ENCODE assay signal across 10 mouse cellular contexts in the genomic region with DNA sequence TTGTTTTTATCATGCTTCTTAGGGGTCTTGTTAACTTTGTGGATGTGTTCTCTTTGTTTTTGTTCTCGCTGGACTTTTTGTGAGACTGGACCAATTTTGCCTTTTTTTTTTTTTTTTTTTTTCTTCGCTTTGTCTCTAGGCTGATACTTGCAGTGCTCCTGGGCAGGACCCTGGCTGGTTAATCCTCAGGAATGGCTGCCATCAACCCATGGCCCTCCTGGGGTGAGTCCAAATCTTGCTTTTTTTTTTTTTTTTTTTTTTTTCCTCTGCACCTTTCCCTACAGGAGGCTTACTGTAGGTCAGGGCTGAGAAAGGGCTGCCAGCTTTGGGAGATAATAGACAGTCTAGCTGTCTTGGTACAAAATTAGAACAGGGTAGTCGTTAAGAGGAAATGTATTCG. TPM values are rescaled to one million over a fixed set of nuclear protein-coding genes. Genes with fewer than 3 reads are reported as not detected.
DNase-seq lines count a peak whose midpoint lies in the region; ATAC-seq and TF ChIP-seq lines count a peak whose summit lies in the region.
"Had no signal": no experiment of that assay in that cellular context is flagged by ENCODE, and none has a peak within 500 bp of the region (broad histone marks: within the 10 kb centered on the region; RNA-seq: fewer than 3 reads in every experiment).

No protein-coding gene starts in this region.

- peak overlapping the region; percentile 97 for H3K9ac ChIP-seq in lung, embryonic 14.5 days
- H3K9ac ChIP-seq in limb, embryonic 12.5 days (replicated peaks) = 0 out of 2 replicates have a peak overlapping the region, but pooled peaks have one; percentile 96
- 0 out of 2 replicates have a peak overlapping the region, but pooled peaks have one; percentile 96 for H3K9ac ChIP-seq in stomach, embryonic 14.5 days (replicated peaks; ENCODE audit: low read depth, low read length)

- H3K4me1 ChIP-seq in lung, embryonic 14.5 days (ENCODE audit: insufficient read depth) = no peaks in the 10 kb centered on the region; the same call in 1 of the 2 replicates
- no peaks in the 10 kb centered on the region for H3K4me1 ChIP-seq in embryonic fibroblast, embryonic 13.5 days (ENCODE audit: control insufficient read depth, insufficient read depth, low read length)
- H3K4me1 ChIP-seq in limb, embryonic 12.5 days (replicated peaks) = no peaks in the 10 kb centered on the region
- H3K4me1 ChIP-seq in stomach, embryonic 14.5 days (ENCODE audit: control insufficient read depth, insufficient read depth, low read length) = 0 out of 2 replicates have a peak, but pooled peaks cover 2% of the 10 kb centered on the region

- no peak for TF ChIP-seq POLR2A in embryonic fibroblast, embryonic 13.5 days (IDR thresholded peaks at IDR 0.05; ENCODE audit: low read depth, low read length)

- H3K4me2 ChIP-seq in lung, embryonic 14.5 days = peak overlapping the region; percentile 69
- peak overlapping the region; percentile 59 for H3K4me2 ChIP-seq in limb, embryonic 12.5 days
- H3K4me2 ChIP-seq in stomach, embryonic 14.5 days (replicated peaks; ENCODE audit: low read depth, low read length) = peak overlapping the region; percentile 52

- H3K9me3 ChIP-seq in lung, embryonic 14.5 days (ENCODE audit: low read depth, low read length) = peaks cover 11% of the 10 kb centered on the region; the same call in 1 of the 2 replicates
- H3K9me3 ChIP-seq in limb, embryonic 12.5 days = peaks cover 38% of the 10 kb centered on the region
- peaks cover 21% of the 10 kb centered on the region for H3K9me3 ChIP-seq in stomach, embryonic 14.5 days (ENCODE audit: control insufficient read depth, low read depth, low read length)

- H3K27me3 ChIP-seq in lung, embryonic 14.5 days (ENCODE audit: insufficient read depth, low read length) = no peaks in the 10 kb centered on the region
- H3K27me3 ChIP-seq in limb, embryonic 12.5 days = no peaks in the 10 kb centered on the region
- no peaks in the 10 kb centered on the region for H3K27me3 ChIP-seq in stomach, embryonic 14.5 days (ENCODE audit: control insufficient read depth, insufficient read depth, low read length)

- H3K36me3 ChIP-seq in lung, embryonic 14.5 days (ENCODE audit: insufficient read depth) = peaks cover 45% of the 10 kb centered on the region
- H3K36me3 ChIP-seq in limb, embryonic 12.5 days = peaks cover 44% of the 10 kb centered on the region
- H3K36me3 ChIP-seq in stomach, embryonic 14.5 days (ENCODE audit: control insufficient read depth, insufficient read depth, low read length) = peaks cover 43% of the 10 kb centered on the region

- WGBS in lung, embryonic 14.5 days = 79% methylated on average over 4 of the region's 4 CpGs
- WGBS in limb, embryonic 12.5 days = 73% methylated on average over 4 of the region's 4 CpGs
- WGBS in stomach, embryonic 14.5 days = 69% methylated on average over 4 of the region's 4 CpGs

- peak overlapping the region; percentile 91 for H3K4me3 ChIP-seq in lung, embryonic 14.5 days (ENCODE audit: low read depth, low read length)
- peak overlapping the region; percentile 90 for H3K4me3 ChIP-seq in embryonic fibroblast, embryonic 13.5 days (ENCODE audit: insufficient read depth, low read length)
- peak overlapping the region; percentile 88 for H3K4me3 ChIP-seq in limb, embryonic 12.5 days (replicated peaks)
- peak overlapping the region; percentile 93 for H3K4me3 ChIP-seq in stomach, embryonic 14.5 days (ENCODE audit: low read depth, low read length)

- no peak for TF ChIP-seq CTCF in lung, embryonic 14.5 days (IDR thresholded peaks at IDR 0.05; ENCODE audit: low read depth)
- no peak for TF ChIP-seq CTCF in embryonic fibroblast, embryonic 13.5 days (IDR thresholded peaks at IDR 0.05; ENCODE audit: borderline replicate concordance, insufficient read depth, low read length)

- no peak overlapping the region for H3K27ac ChIP-seq in lung, embryonic 14.5 days (ENCODE audit: low read depth)
- no peak overlapping the region for H3K27ac ChIP-seq in embryonic fibroblast, embryonic 13.5 days (ENCODE audit: insufficient read depth, low read length)
- no peak overlapping the region for H3K27ac ChIP-seq in limb, embryonic 12.5 days
- no peak overlapping the region for H3K27ac ChIP-seq in stomach, embryonic 14.5 days (ENCODE audit: low read length)

- DNase-seq in lung, embryonic 14.5 days = no peak
- DNase-seq in lung, postnatal 36 days = no peak
- no peak for DNase-seq in right cerebral cortex, postnatal 25 days
- DNase-seq in right cerebral cortex, adult 2 months (ENCODE audit: low spot score in 2 of 2) = no peak
- DNase-seq in layer of hippocampus, postnatal 14 days (ENCODE audit: low spot score in 2 of 2) = no peak
- DNase-seq: right cerebral cortex, adult 18-20 months had no signal

- ATAC-seq in lung, embryonic 14.5 days (ENCODE audit: insufficient read depth) = no peak
- no peak for ATAC-seq in limb, embryonic 12.5 days (ENCODE audit: insufficient number of reproducible peaks, insufficient read depth, low FRiP score, low TSS enrichment, low read depth)
- no peak for ATAC-seq in stomach, embryonic 14.5 days (ENCODE audit: insufficient number of reproducible peaks, insufficient read depth, low FRiP score, low read depth)

RNA-seq across cellular contexts. Expression of a gene that starts 1.4 kb away (rescaled TPM):
- 27.6 and 28.9 TPM in 2 replicates for polyA plus RNA-seq in lung, embryonic 14.5 days (2014; fragmentation: Nextera tagmentation; extraction: Ambion mirVana)
- polyA plus RNA-seq in embryonic fibroblast, embryonic 13.5 days (2011; ENCODE audit: insufficient read length, low read depth, missing spikeins) = 8.1 and 11.6 TPM in 2 replicates
- polyA plus RNA-seq in limb, embryonic 12.5 days (2016; fragmentation: Nextera tagmentation; extraction: Ambion mirVana) = 36.5 and 37.0 TPM in 2 replicates
- 27.2 and 27.3 TPM in 2 replicates for polyA plus RNA-seq in stomach, embryonic 14.5 days (2014; fragmentation: Nextera tagmentation; extraction: Ambion mirVana)
- total RNA-seq in layer of hippocampus, postnatal 14 days (2021) = 10 to 100 TPM; 12.6 to 14.3 TPM

RNA-seq across cellular contexts. Expression of a gene that starts 32.8 kb away (rescaled TPM):
- polyA plus RNA-seq in lung, embryonic 14.5 days (2014; fragmentation: Nextera tagmentation; extraction: Ambion mirVana) = not detected in 2 replicates
- polyA plus RNA-seq in embryonic fibroblast, embryonic 13.5 days (2011; ENCODE audit: insufficient read length, low read depth, missing spikeins) = not detected in 2 replicates
- not detected in 2 replicates for polyA plus RNA-seq in limb, embryonic 12.5 days (2016; fragmentation: Nextera tagmentation; extraction: Ambion mirVana)
- not detected in 2 replicates for polyA plus RNA-seq in stomach, embryonic 14.5 days (2014; fragmentation: Nextera tagmentation; extraction: Ambion mirVana)
- total RNA-seq in layer of hippocampus, postnatal 14 days (2021) = not detected
- total RNA-seq: layer of hippocampus, postnatal 25 days had no signal

RNA-seq across cellular contexts. Expression of a gene that starts 57.0 kb away (rescaled TPM):
- 4.1 and 4.5 TPM in 2 replicates for polyA plus RNA-seq in lung, embryonic 14.5 days (2014; fragmentation: Nextera tagmentation; extraction: Ambion mirVana)
- polyA plus RNA-seq in embryonic fibroblast, embryonic 13.5 days (2011; ENCODE audit: insufficient read length, low read depth, missing spikeins) = 2.7 and 2.8 TPM in 2 replicates
- 4.6 and 5.8 TPM in 2 replicates for polyA plus RNA-seq in limb, embryonic 12.5 days (2016; fragmentation: Nextera tagmentation; extraction: Ambion mirVana)
- polyA plus RNA-seq in stomach, embryonic 14.5 days (2014; fragmentation: Nextera tagmentation; extraction: Ambion mirVana) = 4.5 and 4.8 TPM in 2 replicates
- 1 to 10 TPM; 7.6 TPM for total RNA-seq in layer of hippocampus, postnatal 14 days (2021)
